Mouse (Mus musculus): Measurements from ENCODE around the gene Mymx.

DNA sequence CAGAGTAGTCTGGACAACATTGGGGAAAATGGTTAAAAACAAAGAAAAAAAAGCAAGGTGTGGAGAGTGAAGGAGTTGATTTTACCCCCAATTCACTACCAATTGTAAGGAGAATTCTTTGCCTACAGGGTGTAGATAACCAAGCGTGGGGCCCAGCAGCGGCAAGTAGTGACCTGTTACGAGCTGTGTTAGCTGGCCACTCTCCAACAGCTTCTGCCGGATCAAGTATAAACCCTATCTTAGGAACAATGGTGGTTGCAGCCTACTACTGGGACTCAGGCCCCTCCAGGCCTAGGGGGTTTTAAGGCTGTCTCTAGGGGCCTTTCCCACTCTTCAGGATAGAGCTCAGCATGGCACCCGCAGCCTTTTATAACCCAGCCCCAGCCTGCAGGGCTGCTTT lies 23.7 kb downstream of the Mymx start:
- TF ChIP-seq CTCF (IDR thresholded peaks at IDR 0.05; ENCODE audit: insufficient read depth, low read length) (no peak), POLR2A (IDR thresholded peaks at IDR 0.05; ENCODE audit: borderline replicate concordance, extremely low read depth, low read depth, low read length) (no peak)

All from lung, adult 2 months (tissue).